Mouse (Mus musculus) kidney, adult 8-10 months (tissue): ENCODE measurements around the gene Lrrc8c.

Source experiments
- DNase-seq, 2 experiments: peaks; one replicate each; pipeline ENCODE4 v3.0.0; 2022

Gene Lrrc8c

GRCm38 (mm10) chr5:105519096-105519975, at the start of gene Lrrc8c:
Lrrc8c (plus strand) TSS chr5:105519388.
- DNase-seq, result peak; percentile 57 to 68

DNA sequence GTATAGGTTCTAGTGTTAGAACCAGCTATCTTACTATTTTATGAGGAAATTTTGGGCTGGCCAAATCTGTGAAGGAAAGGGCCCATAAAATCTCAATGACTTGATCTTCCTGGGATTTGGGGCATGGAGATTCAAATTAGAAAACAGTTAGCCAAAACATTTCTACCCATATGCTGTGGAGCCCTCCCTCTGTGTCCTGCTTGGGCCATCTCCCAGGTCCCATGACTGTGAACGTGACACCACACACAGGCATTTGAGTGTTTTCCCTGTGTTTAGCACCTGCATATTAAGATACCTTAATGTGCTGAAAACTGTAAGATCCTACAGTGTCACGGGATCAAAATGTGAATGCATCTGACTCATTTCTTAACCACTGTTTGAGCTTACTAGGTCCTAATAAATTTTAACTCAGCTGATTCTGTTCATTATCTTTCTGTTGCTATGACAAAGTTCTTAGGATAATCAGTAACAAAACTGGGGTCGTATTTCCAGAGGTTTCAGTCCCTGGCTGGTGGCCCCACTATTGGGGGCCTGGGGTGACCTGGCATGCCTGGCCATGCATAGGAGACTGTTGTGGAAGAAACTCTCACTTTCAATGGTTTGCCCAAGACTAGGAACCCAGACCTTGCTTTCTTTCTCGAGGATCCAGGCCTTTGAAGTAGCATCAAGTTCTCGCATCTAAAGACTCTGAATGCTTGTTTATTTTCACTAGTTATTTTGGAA, 46.0 kb upstream of the Lrrc8c start:
- no peak for DNase-seq

GRCm38 (mm10) chr5:105477527-105477926, 41.7 kb upstream of the Lrrc8c start:
- no peak for DNase-seq

DNA sequence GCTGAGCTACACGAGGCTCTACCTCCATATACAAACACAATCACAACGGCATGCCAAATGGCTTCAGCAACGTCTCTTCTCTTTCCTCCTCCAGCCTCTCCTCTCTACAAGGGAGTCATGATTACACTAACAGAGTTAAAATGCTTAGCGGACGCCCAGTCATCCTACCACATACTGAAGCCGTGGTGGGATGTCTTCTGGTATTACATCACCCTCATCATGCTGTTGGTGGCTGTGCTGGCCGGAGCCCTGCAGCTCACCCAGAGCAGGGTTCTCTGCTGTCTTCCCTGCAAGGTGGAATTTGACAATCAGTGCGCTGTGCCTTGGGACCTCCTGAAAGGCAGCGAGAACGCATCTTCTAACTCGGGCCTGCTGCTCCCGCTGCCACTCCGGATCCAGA, 39.5 kb upstream of the Lrrc8c start:
- no peak for DNase-seq

GRCm38 (mm10) chr5:105480561-105480960, 38.6 kb upstream of the Lrrc8c start:
- no peak for DNase-seq

DNA sequence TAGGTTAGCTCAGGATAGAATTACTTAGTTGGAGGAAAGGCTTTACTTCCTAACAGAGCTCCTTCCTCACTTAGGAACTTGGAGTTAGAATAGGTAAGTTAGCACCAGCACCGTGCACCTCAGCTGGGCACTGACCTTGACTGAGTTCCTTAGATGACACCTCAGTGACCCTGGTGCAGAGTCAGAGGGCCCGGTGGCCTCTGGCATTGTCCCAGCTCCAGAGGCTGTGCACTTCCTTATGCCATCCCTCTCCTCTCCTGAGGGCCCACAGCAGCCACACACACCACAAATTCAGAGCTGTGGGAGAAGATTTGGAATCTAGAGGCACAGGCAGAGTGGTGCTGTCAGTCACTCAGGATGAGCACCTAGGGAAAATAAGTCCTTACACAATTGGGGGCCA, 35.6 kb upstream of the Lrrc8c start:
- no peak for DNase-seq

GRCm38 (mm10) chr5:105484247-105484646, 34.9 kb upstream of the Lrrc8c start:
- DNase-seq, result no peak

- DNase-seq, result no peak
These were observed 34.3 kb upstream of the Lrrc8c start for GRCm38 (mm10) chr5:105484891-105485290.

DNA sequence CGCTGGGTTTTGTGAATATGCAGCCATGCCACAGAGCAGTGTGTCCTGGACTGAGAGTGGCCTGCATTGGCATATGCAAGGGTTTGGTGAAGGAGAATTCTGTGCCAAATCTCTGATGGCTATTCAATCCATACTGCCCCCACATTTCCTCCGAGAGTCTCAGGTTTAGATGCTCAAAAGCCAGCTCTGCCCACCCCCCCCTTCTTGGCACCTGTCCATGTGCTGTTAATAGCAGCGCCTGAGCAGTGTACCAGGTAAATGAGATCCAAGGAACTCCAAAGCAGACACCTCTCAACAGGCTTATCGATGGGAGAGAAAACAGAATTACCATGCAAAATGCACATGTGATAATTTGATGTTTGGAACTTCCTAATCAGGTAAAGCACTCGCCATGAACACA, 29.0 kb upstream of the Lrrc8c start:
- DNase-seq, result no peak

DNA sequence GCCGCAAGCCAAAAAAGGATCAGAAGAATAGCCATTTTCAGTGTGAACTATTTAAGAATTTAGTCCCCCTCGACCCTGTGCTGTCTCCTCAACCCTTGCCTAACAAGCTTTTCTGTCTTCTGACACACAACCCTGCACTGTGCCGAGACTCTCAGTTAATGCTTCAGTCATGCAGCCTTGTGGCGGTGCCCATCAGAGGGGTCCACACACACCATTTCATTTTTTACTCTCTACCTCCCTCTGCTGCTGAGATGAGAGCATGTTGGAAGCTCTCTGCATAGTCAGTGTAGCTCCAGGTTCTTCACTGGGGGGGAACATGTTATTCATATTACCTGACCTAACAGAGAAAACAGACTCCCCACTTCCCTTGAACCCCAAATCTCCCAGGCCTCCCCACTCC, 27.8 kb upstream of the Lrrc8c start:
- DNase-seq, result no peak

GRCm38 (mm10) chr5:105492367-105493246, 26.6 kb upstream of the Lrrc8c start:
- peak; percentile 45 to 49 for DNase-seq

DNA sequence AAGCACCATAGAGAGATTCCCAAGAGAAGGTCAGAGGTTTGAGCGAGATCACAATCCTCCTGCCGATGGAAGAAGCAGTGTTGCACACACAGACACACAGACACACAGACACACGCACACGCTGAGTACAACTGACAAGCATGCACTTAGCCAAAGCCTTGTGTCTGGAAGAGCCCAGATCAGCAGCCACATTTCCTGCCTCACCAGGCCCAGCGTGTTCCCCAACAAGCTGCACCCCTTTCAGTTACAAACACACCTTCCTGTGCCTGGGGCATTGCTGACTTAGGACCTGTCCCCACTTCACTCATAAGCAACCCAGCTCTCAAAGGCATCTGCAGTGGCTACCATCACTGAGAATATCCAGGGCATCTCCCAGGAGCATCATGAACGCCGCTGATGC, 25.8 kb upstream of the Lrrc8c start:
- no peak for DNase-seq

DNA sequence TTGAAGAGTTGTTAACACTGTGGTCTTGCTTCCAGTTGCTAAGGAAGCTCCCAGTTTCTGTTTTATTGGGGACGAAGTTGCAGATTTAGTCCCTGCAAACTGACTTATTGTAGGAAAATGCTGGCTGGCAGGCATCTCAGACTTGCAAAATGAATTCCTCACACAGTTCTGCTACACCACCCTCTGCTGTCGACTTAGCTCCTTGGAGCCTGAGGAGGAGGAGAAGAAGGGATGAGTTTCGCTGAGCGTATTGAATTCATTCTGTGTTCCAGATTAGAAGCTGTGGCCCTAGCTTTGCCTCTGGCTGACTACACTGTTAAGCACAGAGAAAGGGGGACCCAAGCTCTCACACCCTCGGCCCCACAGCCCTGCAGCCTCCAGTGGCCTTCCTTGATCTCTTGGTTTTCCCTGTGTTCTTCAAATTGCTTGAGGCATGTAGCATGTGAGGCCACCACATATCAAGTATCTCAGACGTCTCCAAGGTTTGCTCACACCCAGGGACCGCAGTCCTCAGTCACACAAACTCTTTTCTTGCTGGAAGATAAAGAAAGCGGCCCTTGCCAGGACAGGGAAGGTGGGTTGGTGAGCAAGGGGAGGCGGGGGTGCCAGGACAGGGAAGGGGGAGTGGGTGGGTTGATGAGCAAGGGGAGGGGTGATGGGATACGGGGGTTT, 24.8 kb upstream of the Lrrc8c start:
- DNase-seq, result no peak

DNA sequence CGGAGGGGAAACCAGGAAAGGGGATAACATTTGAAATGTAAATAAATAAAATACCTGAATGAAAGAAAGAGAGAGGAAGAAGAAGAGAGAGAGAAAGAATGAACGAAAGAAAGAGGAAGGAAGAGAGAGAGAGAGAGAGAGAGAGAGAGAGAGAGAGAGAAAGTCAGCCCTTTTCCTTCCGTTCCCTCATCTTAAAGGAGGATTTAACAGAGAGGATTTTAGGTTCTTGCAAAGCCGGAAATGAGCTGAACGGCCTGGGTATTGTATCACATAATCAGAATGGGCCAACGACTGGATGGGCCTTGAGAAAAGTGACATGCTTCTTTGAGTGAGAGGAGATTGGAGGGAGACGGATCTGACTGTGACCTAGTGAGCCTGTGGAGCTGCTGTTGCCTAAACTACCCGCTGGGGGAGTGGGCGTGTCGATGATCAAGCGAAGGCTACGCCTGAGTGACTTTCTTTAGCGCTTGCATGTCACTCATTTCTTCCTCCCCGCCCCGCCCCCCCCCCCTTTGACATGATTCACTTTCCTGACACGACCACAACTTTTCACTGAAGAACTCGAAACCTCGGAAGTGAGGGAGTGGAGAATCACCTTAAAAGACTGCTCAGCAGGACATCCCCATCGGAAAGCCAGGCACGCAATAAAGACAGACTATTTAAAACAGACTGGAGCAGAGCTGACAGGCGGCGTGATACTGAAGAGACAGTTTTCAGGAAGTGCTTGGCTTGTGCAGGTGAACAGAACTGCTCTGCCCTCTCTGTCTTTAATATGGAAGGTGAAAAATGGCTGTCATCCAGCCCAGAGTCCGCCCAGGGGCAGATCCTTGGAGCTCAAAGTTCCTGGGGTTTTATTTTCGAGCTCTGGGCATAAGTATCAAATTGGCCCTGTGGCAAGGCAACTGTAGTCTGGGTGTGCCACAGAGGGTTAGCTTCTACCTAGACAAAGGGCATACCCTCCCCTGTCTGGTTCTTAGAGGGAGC, 24.0 kb upstream of the Lrrc8c start:
- peak; percentile 57 to 76 for DNase-seq

DNA sequence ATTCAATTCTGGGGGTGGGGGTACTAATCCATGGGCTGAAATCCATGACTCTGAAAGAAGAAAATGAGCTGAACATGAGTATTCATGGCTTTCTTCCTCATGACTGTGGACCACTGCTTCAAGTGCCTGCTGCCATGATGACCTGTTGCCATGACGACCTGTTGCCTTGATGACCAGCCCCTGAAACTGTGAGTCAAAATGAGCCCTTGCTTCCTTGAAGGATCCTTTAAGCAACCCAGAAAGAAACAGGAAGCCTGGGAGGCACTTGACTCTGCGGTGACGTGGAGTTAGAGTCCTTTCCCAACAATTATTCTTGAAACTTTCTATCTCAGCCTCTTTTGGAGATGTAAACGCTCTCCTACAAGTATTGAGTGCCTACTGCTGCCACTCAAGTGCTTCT, 23.1 kb upstream of the Lrrc8c start:
- DNase-seq, result no peak

DNA sequence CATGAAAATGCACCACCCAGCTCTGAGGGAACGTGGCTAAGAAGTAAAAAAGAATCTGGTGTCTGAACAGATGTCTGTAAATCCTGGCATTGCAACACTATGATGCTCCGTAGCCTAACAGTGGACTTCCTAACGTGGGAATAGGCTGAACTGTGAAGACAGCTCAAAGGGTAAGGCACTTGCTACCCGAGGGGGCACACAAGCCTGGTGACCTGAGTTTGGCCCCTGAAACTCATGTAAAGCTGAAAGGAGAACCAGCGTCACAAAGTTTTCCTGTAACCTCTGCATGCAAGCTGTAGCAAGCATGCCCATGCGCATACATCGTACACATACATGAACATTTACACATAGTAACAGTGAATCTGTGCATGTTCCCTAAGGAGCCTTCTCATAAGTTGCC, 22.6 kb upstream of the Lrrc8c start:
- DNase-seq, result no peak

GRCm38 (mm10) chr5:105498429-105499000, 20.7 kb upstream of the Lrrc8c start:
- no peak for DNase-seq

DNA sequence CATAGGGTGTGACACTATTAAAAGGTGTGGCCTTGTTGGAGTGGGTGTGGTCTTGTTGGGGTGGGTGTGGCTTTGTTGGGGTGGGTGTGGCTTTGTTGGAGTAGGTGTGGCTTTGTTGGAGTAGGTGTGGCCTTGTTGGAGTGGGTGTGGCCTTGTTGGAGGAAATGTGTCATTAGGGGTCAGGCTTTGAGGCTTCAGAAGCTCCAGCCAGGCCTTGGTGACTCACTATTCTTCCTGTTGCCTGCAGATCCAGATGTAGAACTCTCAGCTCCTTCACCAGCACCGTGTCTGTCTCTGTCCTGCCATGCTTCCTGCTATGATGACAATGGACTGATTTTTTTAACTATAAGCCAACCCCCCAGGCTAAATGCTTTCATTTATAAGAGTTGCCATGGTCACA, 19.8 kb upstream of the Lrrc8c start:
- DNase-seq, result no peak

- DNase-seq, result no peak
These were observed 18.8 kb upstream of the Lrrc8c start for GRCm38 (mm10) chr5:105500132-105501121.

DNA sequence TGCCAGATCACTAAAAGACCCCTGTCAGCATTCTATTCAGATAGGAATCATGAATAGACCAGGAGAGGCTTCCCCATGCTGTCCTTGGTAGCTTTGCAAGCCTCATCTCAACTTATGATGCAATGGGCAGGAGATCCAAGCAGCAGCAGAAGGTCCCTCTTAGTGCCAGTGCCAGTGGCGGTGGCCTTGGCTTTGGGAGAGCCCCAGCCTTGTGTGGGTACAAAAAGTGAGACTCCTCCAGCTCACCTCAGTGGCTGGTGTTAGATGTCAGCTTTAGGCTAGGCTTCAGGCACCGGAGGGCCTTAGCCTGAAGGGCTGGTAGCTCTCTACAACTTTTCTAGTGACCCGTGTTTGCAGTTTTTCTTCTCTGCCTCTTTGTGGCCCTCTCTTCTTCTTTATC, 18.1 kb upstream of the Lrrc8c start:
- no peak for DNase-seq
